27 mouse cellular contexts compared by ENCODE assay signal in genomic region chr6:136633154-136633553, GRCm38 (mm10). TPM values are rescaled to one million over a fixed set of nuclear protein-coding genes. Genes with fewer than 3 reads are reported as not detected.
A peak's percentile ranks its signal among the peaks of the same experiment; 100 is the strongest.
DNase-seq lines count a peak whose midpoint lies in the region; ATAC-seq and TF ChIP-seq lines count a peak whose summit lies in the region.
"Had no signal": no experiment of that assay in that cellular context is flagged by ENCODE, and none has a peak within 500 bp of the region (broad histone marks: within the 10 kb centered on the region; RNA-seq: fewer than 3 reads in every experiment).

No protein-coding gene starts in this region.

- peaks cover 7% of the 10 kb centered on the region; the same call in 1 of the 2 replicates for H3K9me3 ChIP-seq in liver, embryonic 12.5 days (replicated peaks)
- H3K9me3 ChIP-seq in liver, embryonic 14.5 days (ENCODE audit: control insufficient read depth, low read length), result no peaks in the 10 kb centered on the region
- H3K9me3 ChIP-seq in liver, embryonic 16.5 days (replicated peaks; ENCODE audit: control insufficient read depth, low read length), result no peaks in the 10 kb centered on the region
- H3K9me3 ChIP-seq: embryonic facial prominence, embryonic 12.5 days; embryonic facial prominence, embryonic 15.5 days; forebrain, embryonic 15.5 days; G1E; heart, embryonic 12.5 days; heart, embryonic 15.5 days; hindbrain, embryonic 10.5 days; hindbrain, embryonic 13.5 days had no signal

- no peak overlapping the region for H3K9ac ChIP-seq in liver, embryonic 12.5 days
- no peak overlapping the region for H3K9ac ChIP-seq in liver, embryonic 14.5 days (replicated peaks)
- no peak overlapping the region for H3K9ac ChIP-seq in liver, embryonic 16.5 days (ENCODE audit: low read depth, low read length)
- H3K9ac ChIP-seq: embryonic facial prominence, embryonic 12.5 days; embryonic facial prominence, embryonic 15.5 days; forebrain, embryonic 15.5 days; heart, embryonic 12.5 days; heart, embryonic 15.5 days; hindbrain, embryonic 13.5 days had no signal

- no peak for TF ChIP-seq CTCF in liver, embryonic 14.5 days (IDR thresholded peaks at IDR 0.05; ENCODE audit: low read depth)

- no peaks in the 10 kb centered on the region for H3K36me3 ChIP-seq in liver, embryonic 12.5 days
- no peaks in the 10 kb centered on the region for H3K36me3 ChIP-seq in liver, embryonic 14.5 days (replicated peaks; ENCODE audit: control insufficient read depth, insufficient read depth, low read depth)
- no peaks in the 10 kb centered on the region for H3K36me3 ChIP-seq in liver, embryonic 16.5 days (ENCODE audit: control insufficient read depth, insufficient read depth)
- H3K36me3 ChIP-seq: embryonic facial prominence, embryonic 12.5 days; embryonic facial prominence, embryonic 15.5 days; forebrain, embryonic 15.5 days; G1E; heart, embryonic 12.5 days; heart, embryonic 15.5 days; hindbrain, embryonic 10.5 days; hindbrain, embryonic 13.5 days had no signal

- H3K4me2 ChIP-seq in liver, embryonic 12.5 days, result no peak overlapping the region
- no peak overlapping the region for H3K4me2 ChIP-seq in liver, embryonic 14.5 days (ENCODE audit: low read depth)
- no peak overlapping the region for H3K4me2 ChIP-seq in liver, embryonic 16.5 days (ENCODE audit: low read depth, low read length)
- H3K4me2 ChIP-seq: embryonic facial prominence, embryonic 12.5 days; embryonic facial prominence, embryonic 15.5 days; forebrain, embryonic 15.5 days; heart, embryonic 15.5 days; hindbrain, embryonic 13.5 days had no signal

- H3K4me1 ChIP-seq in liver, embryonic 12.5 days, result no peaks in the 10 kb centered on the region
- H3K4me1 ChIP-seq in liver, embryonic 14.5 days (replicated peaks; ENCODE audit: control insufficient read depth in 2 of 2, insufficient read depth in 2 of 2, low read length in 1 of 2), result no peaks in the 10 kb centered on the region; a peak in 1 of 4 replicates
- no peaks in the 10 kb centered on the region for H3K4me1 ChIP-seq in liver, embryonic 16.5 days (ENCODE audit: control insufficient read depth, low read depth, low read length)
- H3K4me1 ChIP-seq: embryonic facial prominence, embryonic 12.5 days; embryonic facial prominence, embryonic 15.5 days; forebrain, embryonic 15.5 days; hindbrain, embryonic 10.5 days; hindbrain, embryonic 13.5 days had no signal

- no peak for TF ChIP-seq EP300 in liver, embryonic 14.5 days (IDR thresholded peaks at IDR 0.05; ENCODE audit: low read depth)

- WGBS in liver, embryonic 12.5 days (ENCODE audit: insufficient replicate concordance), result 76% methylated on average over 3 of the region's 3 CpGs
- 60% methylated on average over 3 of the region's 3 CpGs for WGBS in liver, embryonic 14.5 days (ENCODE audit: insufficient replicate concordance)
- 53% methylated on average over 3 of the region's 3 CpGs for WGBS in liver, embryonic 16.5 days (ENCODE audit: insufficient replicate concordance)

- 0 out of 2 replicates have a peak, but pooled peaks have one; percentile 57 for ATAC-seq in liver, embryonic 12.5 days
- ATAC-seq in liver, embryonic 14.5 days (ENCODE audit: insufficient read depth), result 0 out of 2 replicates have a peak, but pooled peaks have one; percentile 33
- ATAC-seq in liver, embryonic 16.5 days (ENCODE audit: low read depth), result peak; percentile 45; the same call in 1 of the 2 replicates
- ATAC-seq: forebrain, embryonic 15.5 days; hindbrain, embryonic 16.5 days; Patski had no signal

- H3K27ac ChIP-seq in liver, embryonic 12.5 days, result no peak overlapping the region
- H3K27ac ChIP-seq in liver, embryonic 14.5 days, result no peak overlapping the region
- H3K27ac ChIP-seq in liver, embryonic 16.5 days (ENCODE audit: low read length), result no peak overlapping the region
- H3K27ac ChIP-seq: embryonic facial prominence, embryonic 12.5 days; embryonic facial prominence, embryonic 15.5 days; forebrain, embryonic 15.5 days; heart, embryonic 15.5 days; hindbrain, embryonic 10.5 days; hindbrain, embryonic 13.5 days had no signal

- H3K27me3 ChIP-seq in liver, embryonic 12.5 days (replicated peaks), result no peaks in the 10 kb centered on the region
- H3K27me3 ChIP-seq in liver, embryonic 14.5 days (ENCODE audit: control insufficient read depth, insufficient read depth, low read length), result no peaks in the 10 kb centered on the region
- H3K27me3 ChIP-seq in liver, embryonic 16.5 days (ENCODE audit: control insufficient read depth, insufficient read depth, low read depth, low read length), result no peaks in the 10 kb centered on the region
- H3K27me3 ChIP-seq: CH12.LX; embryonic facial prominence, embryonic 12.5 days; embryonic facial prominence, embryonic 15.5 days; forebrain, embryonic 15.5 days; heart, embryonic 12.5 days; heart, embryonic 15.5 days; hindbrain, embryonic 13.5 days; Patski had no signal

- DNase-seq in liver, result no peak
- DNase-seq in liver, embryonic 14.5 days (ENCODE audit: low read depth in 3 of 3, low spot score in 3 of 3), result no peak
- no peak for DNase-seq in lung, postnatal 14 days
- no peak for DNase-seq in thymus, adult 18-20 months
- DNase-seq: adrenal gland, postnatal 14 days; B cell, adult 2 months; cerebellum, adult 11 months; cerebellum, adult 2 months; cerebellum, adult 9-11 months; cerebellum, postnatal 25 days; gastrocnemius, postnatal 25 days; heart, adult 18-20 months; heart, postnatal 10 days; heart, postnatal 36 days had no signal

- H3K4me3 ChIP-seq in liver, embryonic 12.5 days, result no peak overlapping the region
- H3K4me3 ChIP-seq in liver, embryonic 14.5 days (ENCODE audit: insufficient read depth in 1 of 2, low read depth in 2 of 2, low read length in 2 of 2), result no peak overlapping the region
- no peak overlapping the region for H3K4me3 ChIP-seq in liver, embryonic 16.5 days (ENCODE audit: low read depth, low read length)
- H3K4me3 ChIP-seq: embryonic facial prominence, embryonic 12.5 days; embryonic facial prominence, embryonic 15.5 days; forebrain, embryonic 15.5 days; heart, embryonic 12.5 days; heart, embryonic 15.5 days; hindbrain, embryonic 10.5 days; hindbrain, embryonic 13.5 days had no signal

RNA-seq across cellular contexts. Expression of gene Plbd1, which starts 28.6 kb away (rescaled TPM):
- polyA plus RNA-seq in liver, embryonic 12.5 days (2016; fragmentation: Nextera tagmentation; extraction: Ambion mirVana), result 1.7 and 2.0 TPM in 2 replicates
- 2.5 and 3.9 TPM in 2 replicates for polyA plus RNA-seq in liver, embryonic 14.5 days (2012; rRNA removed)
- 5.9 and 7.6 TPM in 2 replicates for polyA plus RNA-seq in liver, embryonic 14.5 days (2014; fragmentation: Nextera tagmentation; extraction: Ambion mirVana)
- 14.2 and 15.9 TPM in 2 replicates for polyA plus RNA-seq in liver, embryonic 16.5 days (2015; fragmentation: Nextera tagmentation; extraction: Ambion mirVana)
- polyA plus RNA-seq: G1E, Patski had no signal
